Mouse (Mus musculus) liver, embryonic 15.5 days (tissue): Measurements from ENCODE around the gene Wscd2. TPM values are rescaled to one million over a fixed set of nuclear protein-coding genes. Genes with fewer than 3 reads are reported as not detected.

Experiments
- ATAC-seq: fragments of 200-750 bp; cut with Nextera tagmentation; 2 replicates; pipeline ENCODE4 v1.8.0; 2017; ENCODE audit warnings: moderate number of reproducible peaks, mild to moderate bottlenecking, moderate library complexity; ENCODE audit not compliant: insufficient read depth
- H3K27ac ChIP-seq: fragments of 300-500 bp; sonication (generic); replicated peaks from 2 replicates; pipeline ENCODE4 v1.5.1; 2015; ENCODE audit warnings: mild to moderate bottlenecking, inconsistent platforms
- H3K27me3 ChIP-seq: fragments of 300-500 bp; sonication (generic); 2 replicates; pipeline ENCODE4 v1.6.1; 2015; ENCODE audit warnings: mild to moderate bottlenecking, inconsistent platforms
- H3K36me3 ChIP-seq: fragments of 300-500 bp; sonication (generic); replicated peaks from 2 replicates; pipeline ENCODE4 v1.6.1; 2015; ENCODE audit warnings: moderate library complexity, mild to moderate bottlenecking, inconsistent platforms
- H3K4me1 ChIP-seq: fragments of 300-500 bp; sonication (generic); replicated peaks from 2 replicates; pipeline ENCODE4 v1.6.1; 2015; ENCODE audit warnings: inconsistent platforms
- H3K4me2 ChIP-seq: fragments of 300-500 bp; sonication (generic); 2 replicates; pipeline ENCODE4 v1.6.1; 2015; ENCODE audit warnings: moderate library complexity, mild to moderate bottlenecking, inconsistent platforms
- H3K4me3 ChIP-seq: fragments of 300-500 bp; sonication (generic); replicated peaks from 2 replicates; pipeline ENCODE4 v1.5.1; 2015; ENCODE audit warnings: mild to moderate bottlenecking, inconsistent platforms
- H3K9ac ChIP-seq: fragments of 300-500 bp; sonication (generic); 2 replicates; pipeline ENCODE4 v1.6.1; 2015; ENCODE audit warnings: moderate library complexity, mild to moderate bottlenecking, inconsistent platforms
- H3K9me3 ChIP-seq: fragments of 300-500 bp; sonication (generic); replicated peaks from 2 replicates; pipeline ENCODE4 v1.6.1; 2016; ENCODE audit warnings: inconsistent platforms
- WGBS: fragments of 180-500 bp; shearing (Covaris S2); methylation state at CpG from one replicate; pipeline ENCODE4 v1.1.7; 2015; ENCODE audit warnings: mixed read lengths; ENCODE audit not compliant: insufficient replicate concordance; 5-methylcytosine and 5-hydroxymethylcytosine counted together
- polyA plus RNA-seq: library from polyadenylated mRNA; unstranded; fragments of >200 nt; fragmentation: Nextera tagmentation; extraction: Ambion mirVana; gene quantifications from 2 replicates; pipeline ENCODE4 v1.2.1, GENCODE M21; 2015

Wscd2 gene
- polyA plus RNA-seq, 1 experiment from 2014 or later = 0.15 TPM

DNA sequence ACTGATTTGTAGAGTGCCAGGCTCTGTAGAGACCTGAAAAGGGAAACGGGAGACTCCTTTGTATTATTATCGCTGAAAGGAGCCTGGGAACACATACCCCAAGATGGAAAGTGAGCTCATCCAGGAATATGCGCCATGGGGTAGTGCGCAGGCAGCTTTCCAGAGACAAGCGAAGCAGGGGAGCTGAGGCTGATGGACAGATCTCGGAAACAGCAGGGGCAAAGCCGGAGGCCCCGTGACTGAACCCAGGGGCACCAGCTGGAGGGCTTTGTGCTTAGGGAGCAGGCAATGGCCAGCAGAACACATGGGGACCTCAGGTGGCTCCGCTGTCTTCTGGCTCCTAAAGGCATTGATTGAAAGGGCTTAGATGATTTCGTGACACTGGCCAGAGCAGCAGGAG, 13.1 kb downstream of the Wscd2 start:
- Histone ChIP-seq H3K36me3 (no peaks in the 10 kb centered on the region), H3K4me1 (no peaks in the 10 kb centered on the region), H3K9ac (no peak overlapping the region), H3K27me3 (no peaks in the 10 kb centered on the region), H3K9me3 (no peaks in the 10 kb centered on the region), H3K4me2 (no peak overlapping the region), H3K4me3 (no peak overlapping the region), H3K27ac (no peak overlapping the region)
- 22% methylated on average over 10 of the region's 10 CpGs for WGBS
- ATAC-seq = no peak

DNA sequence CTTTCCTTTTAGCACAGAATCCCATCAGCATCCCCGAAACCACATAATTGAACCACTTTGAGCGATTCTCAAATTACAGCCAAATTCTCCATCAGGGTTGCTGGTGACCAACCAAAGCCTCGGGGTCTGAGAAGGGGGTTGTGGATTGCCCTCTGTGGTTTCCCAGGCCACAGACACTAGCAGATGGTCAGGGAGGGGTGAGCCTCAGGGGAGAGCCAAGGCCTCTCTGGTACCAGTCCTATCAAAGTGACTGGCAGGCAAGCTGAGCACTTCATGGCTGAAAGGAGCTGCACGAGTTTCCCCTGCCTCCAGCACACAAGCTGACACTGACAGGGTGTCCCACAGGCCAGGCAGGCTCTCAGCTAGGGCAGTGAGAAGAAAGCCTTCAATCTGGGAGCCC, 14.5 kb downstream of the Wscd2 start:
- WGBS = 26% methylated on average over 4 of the region's 4 CpGs
- Histone ChIP-seq H3K27me3 (no peaks in the 10 kb centered on the region), H3K9me3 (no peaks in the 10 kb centered on the region), H3K4me2 (no peak overlapping the region), H3K27ac (no peak overlapping the region), H3K9ac (no peak overlapping the region), H3K36me3 (no peaks in the 10 kb centered on the region), H3K4me3 (no peak overlapping the region), H3K4me1 (no peaks in the 10 kb centered on the region)
- no peak for ATAC-seq

DNA sequence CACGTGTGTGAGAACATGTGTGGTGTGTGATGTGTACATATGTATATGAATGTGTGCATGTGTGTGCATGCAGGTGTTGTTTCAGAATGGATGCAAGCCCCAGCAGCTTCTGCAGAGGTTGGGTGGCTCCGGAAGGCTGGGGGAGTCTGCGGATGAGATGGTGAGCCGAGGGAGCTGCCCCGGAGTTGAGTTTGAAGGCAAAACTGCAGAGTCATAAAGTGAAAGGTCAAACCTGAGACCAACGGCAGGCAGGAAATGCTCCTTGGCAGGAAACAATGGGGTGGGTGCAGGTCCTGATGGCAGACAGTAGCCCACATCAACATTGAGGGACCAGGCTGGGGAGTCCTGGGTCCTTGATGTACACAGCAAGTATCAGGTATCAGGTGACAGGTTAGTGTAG, 15.9 kb downstream of the Wscd2 start:
- Histone ChIP-seq H3K9me3 (no peaks in the 10 kb centered on the region), H3K36me3 (no peaks in the 10 kb centered on the region), H3K4me2 (no peak overlapping the region), H3K27me3 (no peaks in the 10 kb centered on the region), H3K9ac (no peak overlapping the region), H3K4me3 (no peak overlapping the region), H3K4me1 (no peaks in the 10 kb centered on the region), H3K27ac (no peak overlapping the region)
- WGBS = 32% methylated on average over 6 of the region's 6 CpGs
- ATAC-seq = no peak

DNA sequence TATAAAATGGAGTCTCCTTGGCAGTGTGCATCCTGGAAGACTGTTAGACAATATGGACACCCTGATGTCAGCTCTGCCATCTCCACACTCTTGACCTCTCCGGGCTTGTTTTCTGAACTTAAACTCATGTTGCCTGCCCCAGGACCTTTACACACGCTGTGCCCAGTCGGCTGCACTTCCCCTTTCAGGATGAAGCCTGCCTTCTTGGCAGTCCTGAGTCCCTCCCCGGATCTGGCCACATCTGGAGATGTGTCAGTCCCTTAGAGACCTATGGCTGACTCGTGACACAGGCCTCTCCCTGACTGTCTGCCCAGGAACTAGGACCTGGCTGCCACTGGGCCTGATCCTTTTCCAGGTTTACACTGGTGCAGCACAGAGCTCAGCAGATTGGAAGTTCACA, 16.6 kb downstream of the Wscd2 start:
- no peaks in the 10 kb centered on the region for H3K27me3 ChIP-seq
- no peak overlapping the region for H3K9ac ChIP-seq
- 49% methylated on average over 5 of the region's 5 CpGs for WGBS
- H3K4me2 ChIP-seq = no peak overlapping the region
- H3K4me1 ChIP-seq = no peaks in the 10 kb centered on the region
- no peaks in the 10 kb centered on the region for H3K36me3 ChIP-seq
- H3K9me3 ChIP-seq = no peaks in the 10 kb centered on the region
- H3K4me3 ChIP-seq = no peak overlapping the region
- no peak for ATAC-seq
- no peak overlapping the region for H3K27ac ChIP-seq

DNA sequence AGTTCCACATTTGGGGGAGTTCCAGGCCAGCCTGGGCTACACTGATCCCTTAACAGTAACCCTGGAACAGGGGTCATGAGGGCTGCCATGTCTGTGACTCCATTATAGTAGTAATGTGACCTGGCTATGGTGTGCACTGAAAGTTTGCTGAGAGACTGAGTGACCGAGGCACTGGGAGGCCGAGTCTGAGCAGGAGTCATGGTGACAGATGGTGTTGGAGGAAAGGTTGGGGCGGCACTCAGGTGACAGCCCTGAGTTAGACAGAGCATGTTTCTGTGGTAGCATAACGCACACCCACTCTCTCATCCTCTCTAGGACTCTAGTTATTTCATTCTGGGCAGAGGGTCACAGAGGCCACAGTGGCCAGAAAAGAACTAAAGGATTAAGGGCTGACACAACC, 19.0 kb downstream of the Wscd2 start:
- Histone ChIP-seq H3K4me2 (no peak overlapping the region), H3K9ac (no peak overlapping the region), H3K4me3 (no peak overlapping the region), H3K9me3 (no peaks in the 10 kb centered on the region), H3K27ac (no peak overlapping the region), H3K4me1 (no peaks in the 10 kb centered on the region), H3K27me3 (no peaks in the 10 kb centered on the region), H3K36me3 (no peaks in the 10 kb centered on the region)
- no peak for ATAC-seq
- WGBS = 65% methylated on average over 4 of the region's 4 CpGs

DNA sequence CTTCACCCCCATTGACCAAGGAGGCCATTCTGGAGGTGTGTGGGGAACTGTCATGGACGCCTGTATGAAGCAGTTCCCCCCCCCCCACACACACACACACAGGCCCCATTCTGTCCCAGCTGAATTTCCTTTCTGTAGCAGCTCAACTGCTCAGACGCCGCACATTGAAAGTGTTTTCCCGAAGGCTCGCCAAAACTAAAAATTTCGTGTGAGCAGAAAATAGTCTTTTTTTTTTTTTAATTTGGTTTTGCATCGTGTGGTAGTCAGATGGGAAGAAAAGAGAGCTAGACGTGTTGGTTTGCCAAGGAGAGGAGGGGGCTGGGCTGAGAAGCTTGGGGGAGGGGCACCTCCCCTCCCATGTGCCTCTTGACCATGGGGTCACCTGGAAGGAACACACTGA, 23.5 kb downstream of the Wscd2 start:
- H3K4me2 ChIP-seq = no peak overlapping the region
- H3K36me3 ChIP-seq = no peaks in the 10 kb centered on the region
- H3K27ac ChIP-seq = no peak overlapping the region
- no peaks in the 10 kb centered on the region for H3K4me1 ChIP-seq
- H3K9me3 ChIP-seq = no peaks in the 10 kb centered on the region
- no peaks in the 10 kb centered on the region for H3K27me3 ChIP-seq
- ATAC-seq = no peak
- no peak overlapping the region for H3K4me3 ChIP-seq
- 59% methylated on average over 8 of the region's 8 CpGs for WGBS
- H3K9ac ChIP-seq = no peak overlapping the region

DNA sequence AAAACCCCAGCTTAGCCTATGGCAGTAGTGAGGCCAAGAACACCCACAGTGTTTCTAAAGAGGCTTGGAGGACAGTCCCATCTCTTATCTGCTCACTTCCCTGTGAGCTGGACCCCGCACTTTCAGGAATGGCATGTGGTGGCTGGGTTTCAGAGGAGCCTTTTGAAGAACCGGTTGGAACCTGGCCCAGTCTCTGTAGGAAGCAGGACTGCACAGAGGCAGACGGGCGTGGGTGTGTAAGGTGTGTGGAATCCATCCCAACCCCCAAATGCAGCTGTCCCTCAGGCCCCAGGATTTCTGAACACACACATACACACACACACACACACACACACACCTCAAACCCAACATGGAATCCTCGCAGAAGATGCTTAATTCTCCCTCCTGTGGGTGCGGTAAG, 23.9 kb downstream of the Wscd2 start:
- Histone ChIP-seq H3K9ac (no peak overlapping the region), H3K9me3 (no peaks in the 10 kb centered on the region), H3K4me3 (no peak overlapping the region), H3K4me1 (no peaks in the 10 kb centered on the region), H3K27me3 (no peaks in the 10 kb centered on the region), H3K4me2 (no peak overlapping the region), H3K27ac (no peak overlapping the region), H3K36me3 (no peaks in the 10 kb centered on the region)
- ATAC-seq = no peak
- WGBS = 59% methylated on average over 6 of the region's 6 CpGs

DNA sequence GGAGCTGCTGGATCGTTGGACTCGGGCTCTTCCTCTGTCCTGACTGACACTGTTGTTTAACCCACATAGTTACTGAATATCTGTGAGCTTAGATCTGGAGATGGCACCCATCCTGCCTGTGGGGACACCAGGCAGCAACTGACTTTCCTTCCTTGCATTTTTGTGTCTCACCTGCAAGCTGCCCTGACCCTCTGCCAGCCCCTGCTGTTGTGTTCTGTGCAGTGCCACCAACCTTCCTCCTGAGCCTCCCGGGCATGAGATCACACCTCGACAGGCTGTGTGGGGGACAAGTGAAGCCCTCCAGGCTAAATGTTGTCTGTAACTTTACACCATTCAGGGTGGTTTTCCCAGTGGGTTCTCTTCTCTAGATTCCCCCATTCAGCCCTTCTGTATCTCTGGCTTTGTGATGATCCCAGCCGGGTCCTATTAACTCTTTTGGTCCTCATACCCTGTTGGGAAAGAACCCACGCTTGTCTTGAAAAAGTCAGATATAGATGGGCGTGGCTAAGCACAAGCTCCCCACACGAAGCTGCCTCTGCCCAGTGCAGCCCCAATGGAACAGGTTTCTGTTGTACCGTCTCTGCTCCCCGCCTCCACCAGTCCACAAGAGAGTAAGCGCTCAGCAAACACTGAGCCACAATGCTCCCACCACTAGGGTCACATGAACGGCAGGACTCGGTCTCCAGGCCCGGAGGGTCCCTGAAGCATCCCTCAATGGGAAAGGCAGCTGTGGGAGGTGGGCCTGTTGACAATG, 26.2 kb downstream of the Wscd2 start:
- Histone ChIP-seq H3K4me3 (no peak overlapping the region), H3K4me1 (no peaks in the 10 kb centered on the region), H3K4me2 (no peak overlapping the region), H3K27ac (no peak overlapping the region), H3K9me3 (no peaks in the 10 kb centered on the region), H3K27me3 (no peaks in the 10 kb centered on the region), H3K9ac (no peak overlapping the region), H3K36me3 (no peaks in the 10 kb centered on the region)
- ATAC-seq = no peak
- WGBS = 29% methylated on average over 14 of the region's 14 CpGs

DNA sequence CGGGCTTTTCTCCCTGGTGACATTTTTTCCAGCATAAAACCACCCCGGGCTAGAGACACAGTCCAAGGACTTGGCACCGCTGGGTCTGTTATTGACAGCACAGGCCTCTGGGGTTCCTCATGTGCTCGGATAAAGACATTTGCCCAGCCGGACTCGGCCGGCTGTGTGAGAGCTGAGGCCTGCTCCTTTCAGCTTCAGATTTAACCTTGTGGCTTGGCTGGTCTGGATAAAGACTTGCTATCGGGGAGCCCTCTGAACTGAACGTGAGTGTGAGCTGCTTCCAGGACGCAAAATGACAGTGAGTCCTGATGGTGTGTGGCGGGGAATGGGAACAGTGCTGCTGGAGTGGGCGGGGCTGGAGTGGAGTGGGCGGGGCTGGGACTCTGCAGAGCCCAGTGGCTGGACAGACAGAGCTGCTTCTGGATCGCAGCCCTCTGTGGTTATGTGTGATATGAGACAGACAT, 26.8 kb downstream of the Wscd2 start:
- H3K9me3 ChIP-seq = no peaks in the 10 kb centered on the region
- no peaks in the 10 kb centered on the region for H3K27me3 ChIP-seq
- no peaks in the 10 kb centered on the region for H3K36me3 ChIP-seq
- no peak overlapping the region for H3K27ac ChIP-seq
- no peaks in the 10 kb centered on the region for H3K4me1 ChIP-seq
- 30% methylated on average over 14 of the region's 14 CpGs for WGBS
- H3K4me2 ChIP-seq = no peak overlapping the region
- no peak overlapping the region for H3K9ac ChIP-seq
- ATAC-seq = no peak
- H3K4me3 ChIP-seq = no peak overlapping the region

DNA sequence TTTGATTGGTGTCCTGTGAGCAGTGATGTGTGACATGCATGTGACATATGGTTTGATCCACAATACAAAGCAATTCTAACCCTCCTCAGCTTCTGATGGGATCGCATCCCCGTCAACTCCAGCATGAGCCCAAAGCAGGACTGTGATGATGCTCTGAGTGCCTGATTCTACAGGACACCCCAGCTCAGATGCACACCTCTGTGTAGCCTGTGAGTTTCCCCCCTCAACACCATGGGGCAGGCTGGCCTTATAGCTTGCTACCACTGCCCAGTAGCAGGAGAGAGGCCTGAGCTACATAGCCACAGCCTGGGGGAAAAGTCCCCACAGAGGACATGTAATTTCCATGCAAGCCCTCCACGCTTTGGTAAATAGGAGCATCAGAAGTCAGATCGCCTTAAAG, 27.3 kb downstream of the Wscd2 start:
- H3K4me1 ChIP-seq = no peaks in the 10 kb centered on the region
- H3K36me3 ChIP-seq = no peaks in the 10 kb centered on the region
- 61% methylated on average over 4 of the region's 4 CpGs for WGBS
- H3K27ac ChIP-seq = no peak overlapping the region
- H3K4me2 ChIP-seq = no peak overlapping the region
- ATAC-seq = no peak
- no peak overlapping the region for H3K9ac ChIP-seq
- H3K9me3 ChIP-seq = no peaks in the 10 kb centered on the region
- no peak overlapping the region for H3K4me3 ChIP-seq
- no peaks in the 10 kb centered on the region for H3K27me3 ChIP-seq

DNA sequence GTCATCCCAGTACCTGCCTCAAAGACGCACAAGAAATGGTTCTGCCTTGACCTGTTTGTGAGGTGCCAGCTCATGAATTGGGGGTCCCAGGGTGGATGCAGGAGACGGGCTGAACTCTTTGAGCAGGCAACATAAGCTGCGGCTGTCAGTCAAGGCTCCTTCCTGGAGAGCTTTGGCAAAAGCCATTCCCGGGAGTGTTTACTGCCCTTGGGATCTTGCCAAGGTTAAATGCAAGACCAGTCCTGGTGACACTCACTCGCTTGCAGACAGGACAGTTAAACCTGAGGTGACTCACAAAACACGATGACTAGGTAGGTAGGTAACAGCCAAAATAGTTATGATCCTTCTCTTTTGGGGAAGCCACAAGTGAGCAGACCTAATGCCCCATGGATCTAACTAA, 30.9 kb downstream of the Wscd2 start:
- no peaks in the 10 kb centered on the region for H3K9me3 ChIP-seq
- no peak overlapping the region for H3K27ac ChIP-seq
- no peaks in the 10 kb centered on the region for H3K36me3 ChIP-seq
- H3K4me3 ChIP-seq = no peak overlapping the region
- H3K4me2 ChIP-seq = no peak overlapping the region
- H3K9ac ChIP-seq = no peak overlapping the region
- H3K4me1 ChIP-seq = no peaks in the 10 kb centered on the region
- no peaks in the 10 kb centered on the region for H3K27me3 ChIP-seq
- WGBS = 48% methylated on average over 6 of the region's 6 CpGs
- no peak for ATAC-seq

DNA sequence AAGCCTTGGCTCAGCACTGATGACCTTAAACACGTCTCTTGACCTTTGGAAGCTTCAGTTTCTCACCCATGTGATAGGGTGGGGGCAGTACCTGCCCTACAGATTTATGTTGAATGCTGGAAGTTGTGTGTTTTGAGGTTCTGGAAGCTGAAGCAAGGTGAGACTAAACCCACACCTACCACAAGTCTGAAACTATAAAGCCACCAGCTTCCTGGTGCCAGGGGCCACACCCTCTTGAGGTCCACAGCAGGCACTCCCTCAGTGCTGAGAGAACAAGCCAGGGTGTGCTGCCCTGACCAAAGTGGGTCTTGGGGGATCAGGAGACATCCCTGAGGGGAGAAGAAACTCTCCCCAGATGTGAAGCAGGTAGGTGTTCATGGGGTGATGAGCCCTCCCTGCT, 48.7 kb downstream of the Wscd2 start:
- no peak overlapping the region for H3K4me3 ChIP-seq
- 25% methylated on average over 1 of the region's 1 CpGs for WGBS
- H3K4me1 ChIP-seq = no peaks in the 10 kb centered on the region
- H3K4me2 ChIP-seq = no peak overlapping the region
- H3K9ac ChIP-seq = no peak overlapping the region
- ATAC-seq = no peak
- no peaks in the 10 kb centered on the region for H3K9me3 ChIP-seq
- no peaks in the 10 kb centered on the region for H3K36me3 ChIP-seq
- no peaks in the 10 kb centered on the region for H3K27me3 ChIP-seq
- no peak overlapping the region for H3K27ac ChIP-seq
